In genomic region chr17:25064351-25064750, GRCm38 (mm10) we compare ENCODE assay signal across 10 mouse cellular contexts. TPM values are rescaled to one million over a fixed set of nuclear protein-coding genes. Genes with fewer than 3 reads are reported as not detected.
DNase-seq lines count a peak whose midpoint lies in the region; ATAC-seq and TF ChIP-seq lines count a peak whose summit lies in the region.
"Had no signal": no experiment of that assay in that cellular context is flagged by ENCODE, and none has a peak within 500 bp of the region (broad histone marks: within the 10 kb centered on the region; RNA-seq: fewer than 3 reads in every experiment).

No protein-coding gene starts in this region.

- H3K4me2 ChIP-seq in limb, embryonic 14.5 days (replicated peaks; ENCODE audit: low read depth, low read length, severe bottlenecking): no peak overlapping the region
- no peak overlapping the region for H3K4me2 ChIP-seq in intestine, embryonic 16.5 days (ENCODE audit: low read depth, low read length)
- H3K4me2 ChIP-seq in lung, postnatal 0 days (replicated peaks; ENCODE audit: low read depth, low read length): no peak overlapping the region

- no peak overlapping the region for H3K27ac ChIP-seq in limb, embryonic 14.5 days (replicated peaks; ENCODE audit: low read depth, low read length)
- no peak overlapping the region for H3K27ac ChIP-seq in limb, embryonic 10.5 days
- H3K27ac ChIP-seq in intestine, embryonic 16.5 days (ENCODE audit: low read length): no peak overlapping the region
- peak overlapping the region; percentile 20; the same call in 1 of the 2 replicates for H3K27ac ChIP-seq in lung, postnatal 0 days (ENCODE audit: low read length)
- no peak overlapping the region for H3K27ac ChIP-seq in midbrain, embryonic 10.5 days (replicated peaks)

- peaks cover 33% of the 10 kb centered on the region for H3K36me3 ChIP-seq in limb, embryonic 14.5 days (ENCODE audit: control insufficient read depth, insufficient read depth, low read length)
- H3K36me3 ChIP-seq in limb, embryonic 10.5 days: peaks cover 61% of the 10 kb centered on the region
- H3K36me3 ChIP-seq in intestine, embryonic 16.5 days (ENCODE audit: control insufficient read depth, insufficient read depth, low read length): no peaks in the 10 kb centered on the region
- peaks cover 37% of the 10 kb centered on the region for H3K36me3 ChIP-seq in lung, postnatal 0 days (ENCODE audit: insufficient read depth, low read length)
- peaks cover 62% of the 10 kb centered on the region for H3K36me3 ChIP-seq in midbrain, embryonic 10.5 days

- no peaks in the 10 kb centered on the region for H3K4me1 ChIP-seq in limb, embryonic 14.5 days (ENCODE audit: control insufficient read depth, insufficient read depth, low read length)
- H3K4me1 ChIP-seq in limb, embryonic 10.5 days: no peaks in the 10 kb centered on the region
- no peaks in the 10 kb centered on the region for H3K4me1 ChIP-seq in intestine, embryonic 16.5 days (ENCODE audit: control insufficient read depth, insufficient read depth, low read length)
- H3K4me1 ChIP-seq in lung, postnatal 0 days (ENCODE audit: insufficient read depth, low read depth, low read length): peaks cover 15% of the 10 kb centered on the region; the same call in 1 of the 2 replicates
- H3K4me1 ChIP-seq in midbrain, embryonic 10.5 days: no peaks in the 10 kb centered on the region

- H3K4me3 ChIP-seq in limb, embryonic 14.5 days (replicated peaks; ENCODE audit: low read length): no peak overlapping the region
- no peak overlapping the region for H3K4me3 ChIP-seq in limb, embryonic 10.5 days
- no peak overlapping the region for H3K4me3 ChIP-seq in intestine, embryonic 16.5 days (ENCODE audit: low read length)
- no peak overlapping the region for H3K4me3 ChIP-seq in lung, postnatal 0 days (ENCODE audit: low read depth, low read length)
- no peak overlapping the region for H3K4me3 ChIP-seq in midbrain, embryonic 10.5 days

- peak; percentile 75 for TF ChIP-seq EP300 in lung, postnatal 0 days (IDR thresholded peaks at IDR 0.05)

- H3K27me3 ChIP-seq in limb, embryonic 14.5 days (ENCODE audit: control insufficient read depth, insufficient read depth, low read length): no peaks in the 10 kb centered on the region
- H3K27me3 ChIP-seq in limb, embryonic 10.5 days (ENCODE audit: low read depth, poor library complexity, severe bottlenecking): no peaks in the 10 kb centered on the region
- no peaks in the 10 kb centered on the region for H3K27me3 ChIP-seq in intestine, embryonic 16.5 days (replicated peaks; ENCODE audit: control insufficient read depth, insufficient read depth, low read length)
- no peaks in the 10 kb centered on the region for H3K27me3 ChIP-seq in lung, postnatal 0 days (replicated peaks; ENCODE audit: insufficient read depth, low read length)
- no peaks in the 10 kb centered on the region for H3K27me3 ChIP-seq in midbrain, embryonic 10.5 days (ENCODE audit: low read depth, poor library complexity, severe bottlenecking)

- TF ChIP-seq POLR2A in limb, embryonic 14.5 days (IDR thresholded peaks at IDR 0.05; ENCODE audit: borderline replicate concordance, extremely low read depth, insufficient read depth, insufficient read length): no peak

- H3K9ac ChIP-seq in limb, embryonic 14.5 days (ENCODE audit: low read depth, low read length, severe bottlenecking): no peak overlapping the region
- H3K9ac ChIP-seq in intestine, embryonic 16.5 days (ENCODE audit: low read depth, low read length): no peak overlapping the region
- H3K9ac ChIP-seq in lung, postnatal 0 days (replicated peaks; ENCODE audit: low read depth): no peak overlapping the region

- no peak for ATAC-seq in limb, embryonic 14.5 days (ENCODE audit: low FRiP score, low read depth)
- 0 out of 2 replicates have a peak, but pooled peaks have one; percentile 46 for ATAC-seq in intestine, embryonic 16.5 days
- peak; percentile 81 for ATAC-seq in lung, postnatal 0 days

- H3K9me3 ChIP-seq in limb, embryonic 14.5 days (ENCODE audit: control insufficient read depth, low read length): no peaks in the 10 kb centered on the region
- no peaks in the 10 kb centered on the region for H3K9me3 ChIP-seq in limb, embryonic 10.5 days (replicated peaks)
- no peaks in the 10 kb centered on the region for H3K9me3 ChIP-seq in intestine, embryonic 16.5 days (ENCODE audit: control insufficient read depth, low read length)
- no peaks in the 10 kb centered on the region for H3K9me3 ChIP-seq in lung, postnatal 0 days (ENCODE audit: low read length)
- no peaks in the 10 kb centered on the region for H3K9me3 ChIP-seq in midbrain, embryonic 10.5 days (replicated peaks)

- peak; percentile 28 for DNase-seq in limb, embryonic 14.5 days (ENCODE audit: low spot score)
- no peak for DNase-seq in limb, embryonic 10.5 days (ENCODE audit: low spot score)
- peak; percentile 73 for DNase-seq in gastrocnemius, postnatal 14 days
- DNase-seq in lung, postnatal 0 days (ENCODE audit: low spot score): peak; percentile 74
- no peak for DNase-seq in cerebellum, postnatal 10 days
- no peak for DNase-seq in frontal cortex, postnatal 14 days (ENCODE audit: low spot score in 2 of 2)
- no peak for DNase-seq in midbrain, embryonic 10.5 days (ENCODE audit: low spot score)
- DNase-seq: thymus, postnatal 25 days had no signal

- 76% methylated on average over 9 of the region's 9 CpGs for WGBS in limb, embryonic 14.5 days
- 86% methylated on average over 9 of the region's 9 CpGs for WGBS in limb, embryonic 10.5 days
- WGBS in intestine, embryonic 16.5 days: 62% methylated on average over 9 of the region's 9 CpGs
- WGBS in lung, postnatal 0 days: 22% methylated on average over 9 of the region's 9 CpGs
- 79% methylated on average over 9 of the region's 9 CpGs for WGBS in midbrain, embryonic 10.5 days

- TF ChIP-seq CTCF in lung, postnatal 0 days (IDR thresholded peaks at IDR 0.05): peak; percentile 41

- intact Hi-C loops in gastrocnemius, postnatal 14 days (cut with DNase I; ENCODE audit: low total_unique reads): no loop called here

RNA-seq across cellular contexts. Expression of gene Tmem204, which starts 19.0 kb away (rescaled TPM):
- 12.1 and 18.1 TPM in 2 replicates for polyA plus RNA-seq in limb, embryonic 14.5 days (2012; rRNA removed)
- 17.3 and 18.5 TPM in 2 replicates for polyA plus RNA-seq in limb, embryonic 14.5 days (2014; fragmentation: Nextera tagmentation; extraction: Ambion mirVana)
- 11.3 and 15.3 TPM in 2 replicates for polyA plus RNA-seq in limb, embryonic 10.5 days (2016; fragmentation: Nextera tagmentation; extraction: Ambion mirVana)
- 10 to 100 TPM; 13.9 to 16.3 TPM for total RNA-seq in gastrocnemius, postnatal 14 days (2021)
- polyA plus RNA-seq in intestine, embryonic 16.5 days (2015; fragmentation: Nextera tagmentation; extraction: Ambion mirVana): 22.2 and 25.8 TPM in 2 replicates
- polyA plus RNA-seq in lung, postnatal 0 days (2015; fragmentation: Nextera tagmentation; extraction: Ambion mirVana): 186 and 218 TPM in 2 replicates
- 10.7 and 12.7 TPM in 2 replicates for polyA plus RNA-seq in midbrain, embryonic 10.5 days (2016; fragmentation: Nextera tagmentation; extraction: Ambion mirVana)

RNA-seq across cellular contexts. Expression of gene Ift140, which starts 48.5 kb away (rescaled TPM):
- 18.5 and 20.4 TPM in 2 replicates for polyA plus RNA-seq in limb, embryonic 14.5 days (2012; rRNA removed)
- polyA plus RNA-seq in limb, embryonic 14.5 days (2014; fragmentation: Nextera tagmentation; extraction: Ambion mirVana): 15.3 and 16.4 TPM in 2 replicates
- polyA plus RNA-seq in limb, embryonic 10.5 days (2016; fragmentation: Nextera tagmentation; extraction: Ambion mirVana): 24.2 and 30.0 TPM in 2 replicates
- 1 to 10 TPM; 2.9 to 4.1 TPM for total RNA-seq in gastrocnemius, postnatal 14 days (2021)
- polyA plus RNA-seq in intestine, embryonic 16.5 days (2015; fragmentation: Nextera tagmentation; extraction: Ambion mirVana): 12.7 and 12.9 TPM in 2 replicates
- 6.8 and 7.9 TPM in 2 replicates for polyA plus RNA-seq in lung, postnatal 0 days (2015; fragmentation: Nextera tagmentation; extraction: Ambion mirVana)
- polyA plus RNA-seq in midbrain, embryonic 10.5 days (2016; fragmentation: Nextera tagmentation; extraction: Ambion mirVana): 27.0 and 34.9 TPM in 2 replicates

RNA-seq across cellular contexts. Expression of gene Cramp1l, which starts 48.8 kb away (rescaled TPM):
- polyA plus RNA-seq in limb, embryonic 14.5 days (2012; rRNA removed): 33.5 and 41.9 TPM in 2 replicates
- polyA plus RNA-seq in limb, embryonic 14.5 days (2014; fragmentation: Nextera tagmentation; extraction: Ambion mirVana): 8.1 and 10.0 TPM in 2 replicates
- 10.4 and 10.8 TPM in 2 replicates for polyA plus RNA-seq in limb, embryonic 10.5 days (2016; fragmentation: Nextera tagmentation; extraction: Ambion mirVana)
- total RNA-seq in gastrocnemius, postnatal 14 days (2021): 1 to 10 TPM; 7.1 to 7.3 TPM
- 3.1 and 3.3 TPM in 2 replicates for polyA plus RNA-seq in intestine, embryonic 16.5 days (2015; fragmentation: Nextera tagmentation; extraction: Ambion mirVana)
- 3.3 TPM in 2 replicates for polyA plus RNA-seq in lung, postnatal 0 days (2015; fragmentation: Nextera tagmentation; extraction: Ambion mirVana)
- polyA plus RNA-seq in midbrain, embryonic 10.5 days (2016; fragmentation: Nextera tagmentation; extraction: Ambion mirVana): 6.8 and 8.5 TPM in 2 replicates

RNA-seq across cellular contexts. Expression of gene Telo2, which starts 51.4 kb away (rescaled TPM):
- 41.7 and 51.0 TPM in 2 replicates for polyA plus RNA-seq in limb, embryonic 14.5 days (2012; rRNA removed)
- polyA plus RNA-seq in limb, embryonic 14.5 days (2014; fragmentation: Nextera tagmentation; extraction: Ambion mirVana): 31.1 and 43.0 TPM in 2 replicates
- polyA plus RNA-seq in limb, embryonic 10.5 days (2016; fragmentation: Nextera tagmentation; extraction: Ambion mirVana): 60.6 and 60.7 TPM in 2 replicates
- 1 to 10 TPM; 9.2 to 9.3 TPM for total RNA-seq in gastrocnemius, postnatal 14 days (2021)
- 32.1 and 32.3 TPM in 2 replicates for polyA plus RNA-seq in intestine, embryonic 16.5 days (2015; fragmentation: Nextera tagmentation; extraction: Ambion mirVana)
- polyA plus RNA-seq in lung, postnatal 0 days (2015; fragmentation: Nextera tagmentation; extraction: Ambion mirVana): 13.7 and 13.9 TPM in 2 replicates
- polyA plus RNA-seq in midbrain, embryonic 10.5 days (2016; fragmentation: Nextera tagmentation; extraction: Ambion mirVana): 51.2 and 51.5 TPM in 2 replicates

RNA-seq across cellular contexts. Expression of gene Ptx4, which starts 56.2 kb away (rescaled TPM):
- polyA plus RNA-seq in limb, embryonic 14.5 days (2012; rRNA removed): 1.8 and 2.3 TPM in 2 replicates
- 2.0 and 2.7 TPM in 2 replicates for polyA plus RNA-seq in limb, embryonic 14.5 days (2014; fragmentation: Nextera tagmentation; extraction: Ambion mirVana)
- 0.18 and 0.23 TPM in 2 replicates for polyA plus RNA-seq in limb, embryonic 10.5 days (2016; fragmentation: Nextera tagmentation; extraction: Ambion mirVana)
- total RNA-seq in gastrocnemius, postnatal 14 days (2021): 1 to 10 TPM; 8.4 to 9.6 TPM
- 0.20 and 0.24 TPM in 2 replicates for polyA plus RNA-seq in intestine, embryonic 16.5 days (2015; fragmentation: Nextera tagmentation; extraction: Ambion mirVana)
- polyA plus RNA-seq in lung, postnatal 0 days (2015; fragmentation: Nextera tagmentation; extraction: Ambion mirVana): 0.25 and 0.32 TPM in 2 replicates
- not detected in 2 replicates for polyA plus RNA-seq in midbrain, embryonic 10.5 days (2016; fragmentation: Nextera tagmentation; extraction: Ambion mirVana)
- polyA plus RNA-seq: neural tube, embryonic 11.5 days had no signal

Comparison
In these comparisons a context has a peak if more than half of its experiments do, and no peak if none do; other contexts are left out.
1. DNase-seq: peak in limb, embryonic 14.5 days (single experiment), gastrocnemius, postnatal 14 days (single experiment) and lung, postnatal 0 days (single experiment); none in limb, embryonic 10.5 days (single experiment), cerebellum, postnatal 10 days (0 of 2), frontal cortex, postnatal 14 days (0 of 2) and midbrain, embryonic 10.5 days (single experiment).